Mouse (Mus musculus) limb, embryonic 11.5 days (tissue): ENCODE data around the gene Sh3bgrl2. TPM values are rescaled to one million over a fixed set of nuclear protein-coding genes. Genes with fewer than 3 reads are reported as not detected.
A peak's percentile ranks its signal among the peaks of the same experiment; 100 is the strongest.

Experiments used
- ATAC-seq: fragments of 200-750 bp; cut with Nextera tagmentation; 2 replicates; pipeline ENCODE4 v1.8.0; 2017; ENCODE audit warnings: low read depth; ENCODE audit not compliant: insufficient number of reproducible peaks, low FRiP score, low TSS enrichment
- DNase-seq: peaks from one replicate; pipeline ENCODE4 v3.0.0-alpha.2; 2015; ENCODE audit warnings: low spot score
- H3K27ac ChIP-seq: fragments of 300-500 bp; sonication (generic); replicated peaks from 2 replicates; pipeline ENCODE4 v1.5.1; 2014; ENCODE audit warnings: low read depth, mild to moderate bottlenecking, low read length
- H3K27me3 ChIP-seq: fragments of 300-500 bp; sonication (generic); 2 replicates; pipeline ENCODE4 v1.6.1; 2014; ENCODE audit warnings: mild to moderate bottlenecking, low read length, mixed read lengths; ENCODE audit not compliant: control insufficient read depth, insufficient read depth
- H3K36me3 ChIP-seq: fragments of 300-500 bp; sonication (generic); 2 replicates; pipeline ENCODE4 v1.6.1; 2014; ENCODE audit warnings: mild to moderate bottlenecking, low read length, moderate library complexity, mixed read lengths; ENCODE audit not compliant: control insufficient read depth, insufficient read depth
- H3K4me1 ChIP-seq: fragments of 300-500 bp; sonication (generic); 2 replicates; pipeline ENCODE4 v1.6.1; 2014; ENCODE audit warnings: low read length, mixed read lengths; ENCODE audit not compliant: control insufficient read depth, insufficient read depth
- H3K4me2 ChIP-seq: fragments of 300-500 bp; sonication (generic); 2 replicates; pipeline ENCODE4 v1.6.1; 2014; ENCODE audit warnings: low read depth, mild to moderate bottlenecking, moderate library complexity; ENCODE audit not compliant: severe bottlenecking
- H3K4me3 ChIP-seq: fragments of 300-500 bp; sonication (generic); 2 replicates; pipeline ENCODE4 v1.5.1; 2014; ENCODE audit warnings: low read depth, low read length
- H3K9ac ChIP-seq: fragments of 300-500 bp; sonication (generic); 2 replicates; pipeline ENCODE4 v1.6.1; 2014; ENCODE audit warnings: mild to moderate bottlenecking, low read length
- H3K9me3 ChIP-seq: fragments of 300-500 bp; sonication (generic); 2 replicates; pipeline ENCODE4 v1.6.1; 2016; ENCODE audit warnings: low read length; ENCODE audit not compliant: control insufficient read depth
- WGBS: fragments of 180-500 bp; shearing (Covaris S2); extraction: QIAGEN DNeasy Blood & Tissue Kit; methylation state at CpG from one replicate; pipeline ENCODE4 v1.1.7; 2014; 5-methylcytosine and 5-hydroxymethylcytosine counted together
- polyA plus RNA-seq: library from polyadenylated mRNA; unstranded; fragments of >200 nt; fragmentation: Nextera tagmentation; extraction: Ambion mirVana; gene quantifications from 2 replicates; pipeline ENCODE4 v1.2.1, GENCODE M21; 2014

Gene Sh3bgrl2
- polyA plus RNA-seq, 1 experiment from 2014 or later = 14.0 TPM

DNA sequence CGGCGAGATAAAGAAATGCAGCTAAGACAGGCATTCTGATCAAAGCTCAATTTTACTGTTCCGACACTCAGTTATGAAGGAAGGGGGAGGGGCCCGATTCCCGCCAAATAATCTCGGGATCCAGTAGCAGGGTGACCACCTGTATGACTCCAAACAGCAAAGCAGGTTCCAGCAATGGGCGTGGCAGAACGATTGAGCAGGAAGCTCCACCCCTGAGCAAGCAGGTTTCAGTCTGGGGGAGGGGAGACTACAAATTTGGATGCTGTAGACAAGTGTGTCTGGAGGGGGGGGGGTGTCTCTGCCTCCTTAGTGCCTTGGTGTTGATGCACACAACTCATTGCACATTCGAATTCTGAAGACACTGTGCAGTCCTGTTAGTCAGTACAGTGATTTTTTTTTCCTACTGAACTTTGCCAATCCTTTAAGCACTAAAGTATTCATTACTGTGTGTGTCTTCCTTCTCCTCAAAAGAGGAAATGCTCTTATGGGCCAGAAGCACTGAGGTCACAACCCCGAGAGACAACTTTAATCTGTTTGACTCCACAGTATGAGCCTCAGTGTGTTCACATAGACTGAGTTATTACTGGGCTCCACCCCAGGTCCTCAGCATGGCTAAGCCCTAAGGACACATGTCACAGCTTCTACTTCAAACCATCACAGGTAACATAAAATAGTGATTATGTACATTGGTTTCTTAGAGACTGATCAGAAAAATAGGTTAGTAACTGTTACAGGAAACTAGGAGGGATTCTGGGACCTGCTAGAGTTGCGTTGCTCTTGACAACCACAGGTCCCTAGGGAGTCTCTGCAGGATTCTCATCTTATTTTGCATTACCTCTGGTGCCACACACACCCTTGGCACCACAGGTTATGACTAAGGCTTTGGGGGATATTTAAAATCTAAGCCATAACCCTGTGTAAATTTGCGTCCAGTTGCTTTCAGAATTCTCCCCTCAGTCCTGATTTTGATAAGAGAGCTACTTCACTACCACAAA lies 133.8 kb downstream of the Sh3bgrl2 start:
- no peaks in the 10 kb centered on the region for H3K36me3 ChIP-seq
- no peak overlapping the region for H3K9ac ChIP-seq
- no peak overlapping the region for H3K4me2 ChIP-seq
- H3K27me3 ChIP-seq = no peaks in the 10 kb centered on the region
- H3K4me3 ChIP-seq = no peak overlapping the region
- no peak overlapping the region for H3K27ac ChIP-seq
- 74% methylated on average over 12 of the region's 12 CpGs for WGBS
- no peak for DNase-seq
- H3K9me3 ChIP-seq = no peaks in the 10 kb centered on the region
- H3K4me1 ChIP-seq = peaks cover 9% of the 10 kb centered on the region; the same call in 1 of the 2 replicates
- ATAC-seq = no peak

GRCm38 (mm10) chr9:83686511-83687100 lies 138.5 kb downstream of the Sh3bgrl2 start:
- Histone ChIP-seq H3K4me3 (no peak overlapping the region), H3K27ac (no peak overlapping the region), H3K9me3 (no peaks in the 10 kb centered on the region), H3K27me3 (no peaks in the 10 kb centered on the region), H3K9ac (no peak overlapping the region), H3K36me3 (no peaks in the 10 kb centered on the region), H3K4me2 (peak overlapping the region; percentile 33), H3K4me1 (peaks cover 14% of the 10 kb centered on the region; the same call in 1 of the 2 replicates)
- peak; percentile 27; the same call in 1 of the 2 replicates for ATAC-seq
- WGBS = 8% methylated on average over 18 of the region's 18 CpGs
- peak; percentile 64 for DNase-seq

DNA sequence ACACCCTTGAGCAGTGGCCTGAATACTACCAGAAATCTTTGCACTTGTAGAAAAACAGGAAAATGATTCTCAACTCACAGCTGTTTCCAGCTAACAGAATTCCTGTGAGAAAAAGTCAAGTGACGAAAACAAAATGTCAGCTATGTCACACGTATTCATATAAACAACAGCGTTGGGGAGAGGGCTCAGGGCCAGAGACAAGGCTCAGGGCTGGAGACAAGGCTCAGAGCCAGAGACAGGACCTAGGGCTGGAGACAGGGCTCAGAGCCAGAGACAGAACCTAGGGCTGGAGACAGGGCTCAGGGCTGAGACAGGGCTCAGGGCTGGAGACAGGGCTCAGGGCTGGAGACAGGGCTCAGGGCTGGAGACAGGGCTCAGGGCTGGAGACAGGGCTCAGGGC lies 139.8 kb downstream of the Sh3bgrl2 start:
- Histone ChIP-seq H3K4me1 (peaks cover 10% of the 10 kb centered on the region; the same call in 1 of the 2 replicates), H3K9me3 (no peaks in the 10 kb centered on the region), H3K4me3 (no peak overlapping the region), H3K9ac (no peak overlapping the region), H3K4me2 (no peak overlapping the region), H3K27me3 (no peaks in the 10 kb centered on the region), H3K27ac (no peak overlapping the region), H3K36me3 (no peaks in the 10 kb centered on the region)
- DNase-seq = peak; percentile 18
- 65% methylated on average over 3 of the region's 3 CpGs for WGBS
- no peak for ATAC-seq

Other genes starting within 250 kb of the Sh3bgrl2 start
- gene Lca5, start 107.2 kb upstream of the Sh3bgrl2 start, polyA plus RNA-seq = 24.1 and 28.4 TPM in 2 replicates